Mouse (Mus musculus): ENCODE results near the gene Fryl. TPM values are rescaled to one million over a fixed set of nuclear protein-coding genes. Genes with fewer than 3 reads are reported as not detected.

Gene Fryl
- 33.4 TPM in 2 replicates for polyA plus RNA-seq (2015; fragmentation: Nextera tagmentation; extraction: Ambion mirVana)

- H3K9me3 ChIP-seq: no peaks in the 10 kb centered on the region
These were observed at the start of gene Fryl for GRCm38 (mm10) chr5:73256352-73257065. TSS of gene Fryl (minus strand) at chr5:73256619.

GRCm38 (mm10) chr5:73304507-73304906 lies 48.1 kb upstream of the Fryl start:
- Histone ChIP-seq H3K27ac (no peak overlapping the region), H3K4me2 (no peak overlapping the region), H3K4me3 (replicated peaks) (no peak overlapping the region), H3K36me3 (peaks cover 43% of the 10 kb centered on the region), H3K9me3 (no peaks in the 10 kb centered on the region), H3K9ac (no peak overlapping the region), H3K4me1 (no peaks in the 10 kb centered on the region), H3K27me3 (replicated peaks) (no peaks in the 10 kb centered on the region)
- WGBS: 82% methylated on average over 12 of the region's 12 CpGs
- no peak for ATAC-seq (ENCODE audit: insufficient read depth, low FRiP score, low read depth)

More at GRCm38 (mm10) chr5:73256352-73257065, at the start of gene Fryl:
- Histone ChIP-seq H3K27me3 (replicated peaks) (no peaks in the 10 kb centered on the region), H3K4me2 (peak within 1 kb of the TSS; percentile 68), H3K27ac (peak within 1 kb of the TSS; percentile 97), H3K4me1 (no peaks in the 10 kb centered on the region), H3K36me3 (no peaks in the 10 kb centered on the region), H3K9ac (peak within 1 kb of the TSS; percentile 88), H3K4me3 (replicated peaks) (peak within 1 kb of the TSS; percentile 99)
- WGBS: under 1% methylated on average over 44 of the region's 44 CpGs
- peak; percentile 99 for ATAC-seq (ENCODE audit: insufficient read depth, low FRiP score, low read depth)

- Histone ChIP-seq H3K27me3 (replicated peaks) (no peaks in the 10 kb centered on the region), H3K27ac (no peak overlapping the region), H3K4me1 (no peaks in the 10 kb centered on the region), H3K9ac (no peak overlapping the region), H3K9me3 (no peaks in the 10 kb centered on the region), H3K4me3 (replicated peaks) (no peak overlapping the region), H3K4me2 (no peak overlapping the region), H3K36me3 (peaks cover 36% of the 10 kb centered on the region)
- 83% methylated on average over 7 of the region's 7 CpGs for WGBS
- peak; percentile 43; the same call in 1 of the 2 replicates for ATAC-seq (ENCODE audit: insufficient read depth, low FRiP score, low read depth)
These were observed 45.3 kb upstream of the Fryl start for GRCm38 (mm10) chr5:73301601-73302307.

GRCm38 (mm10) chr5:73295916-73296315 lies 39.5 kb upstream of the Fryl start:
- no peaks in the 10 kb centered on the region for H3K27me3 ChIP-seq (replicated peaks)
- 88% methylated on average over 4 of the region's 4 CpGs for WGBS
- no peak overlapping the region for H3K4me3 ChIP-seq (replicated peaks)
- no peaks in the 10 kb centered on the region for H3K9me3 ChIP-seq
- peaks cover 8% of the 10 kb centered on the region for H3K4me1 ChIP-seq
- no peak overlapping the region for H3K9ac ChIP-seq
- no peak overlapping the region for H3K4me2 ChIP-seq
- ATAC-seq (ENCODE audit: insufficient read depth, low FRiP score, low read depth): no peak
- peaks cover 17% of the 10 kb centered on the region; the same call in 1 of the 2 replicates for H3K36me3 ChIP-seq
- H3K27ac ChIP-seq: no peak overlapping the region

GRCm38 (mm10) chr5:73295016-73295415 lies 38.6 kb upstream of the Fryl start:
- 95% methylated on average over 7 of the region's 7 CpGs for WGBS
- no peak overlapping the region for H3K9ac ChIP-seq
- H3K27ac ChIP-seq: no peak overlapping the region
- ATAC-seq (ENCODE audit: insufficient read depth, low FRiP score, low read depth): no peak
- H3K4me2 ChIP-seq: no peak overlapping the region; the same call in 1 of the 2 replicates
- H3K4me3 ChIP-seq (replicated peaks): no peak overlapping the region
- 0 out of 2 replicates have a peak, but pooled peaks cover 15% of the 10 kb centered on the region for H3K36me3 ChIP-seq
- H3K9me3 ChIP-seq: no peaks in the 10 kb centered on the region
- no peaks in the 10 kb centered on the region for H3K27me3 ChIP-seq (replicated peaks)
- H3K4me1 ChIP-seq: peaks cover 8% of the 10 kb centered on the region

- H3K27me3 ChIP-seq (replicated peaks): no peaks in the 10 kb centered on the region
- WGBS: 8% methylated on average over 8 of the region's 8 CpGs
- 0 out of 2 replicates have a peak overlapping the region, but pooled peaks have one; percentile 93 for H3K27ac ChIP-seq
- H3K9ac ChIP-seq: peak overlapping the region; percentile 98
- H3K4me2 ChIP-seq: peak overlapping the region; percentile 63
- H3K4me1 ChIP-seq: peaks cover 8% of the 10 kb centered on the region
- H3K9me3 ChIP-seq: no peaks in the 10 kb centered on the region
- H3K36me3 ChIP-seq: 0 out of 2 replicates have a peak, but pooled peaks cover 12% of the 10 kb centered on the region
- ATAC-seq (ENCODE audit: insufficient read depth, low FRiP score, low read depth): no peak
- peak overlapping the region; percentile 84 for H3K4me3 ChIP-seq (replicated peaks)
These were observed 37.0 kb upstream of the Fryl start for GRCm38 (mm10) chr5:73293458-73293827.

DNA sequence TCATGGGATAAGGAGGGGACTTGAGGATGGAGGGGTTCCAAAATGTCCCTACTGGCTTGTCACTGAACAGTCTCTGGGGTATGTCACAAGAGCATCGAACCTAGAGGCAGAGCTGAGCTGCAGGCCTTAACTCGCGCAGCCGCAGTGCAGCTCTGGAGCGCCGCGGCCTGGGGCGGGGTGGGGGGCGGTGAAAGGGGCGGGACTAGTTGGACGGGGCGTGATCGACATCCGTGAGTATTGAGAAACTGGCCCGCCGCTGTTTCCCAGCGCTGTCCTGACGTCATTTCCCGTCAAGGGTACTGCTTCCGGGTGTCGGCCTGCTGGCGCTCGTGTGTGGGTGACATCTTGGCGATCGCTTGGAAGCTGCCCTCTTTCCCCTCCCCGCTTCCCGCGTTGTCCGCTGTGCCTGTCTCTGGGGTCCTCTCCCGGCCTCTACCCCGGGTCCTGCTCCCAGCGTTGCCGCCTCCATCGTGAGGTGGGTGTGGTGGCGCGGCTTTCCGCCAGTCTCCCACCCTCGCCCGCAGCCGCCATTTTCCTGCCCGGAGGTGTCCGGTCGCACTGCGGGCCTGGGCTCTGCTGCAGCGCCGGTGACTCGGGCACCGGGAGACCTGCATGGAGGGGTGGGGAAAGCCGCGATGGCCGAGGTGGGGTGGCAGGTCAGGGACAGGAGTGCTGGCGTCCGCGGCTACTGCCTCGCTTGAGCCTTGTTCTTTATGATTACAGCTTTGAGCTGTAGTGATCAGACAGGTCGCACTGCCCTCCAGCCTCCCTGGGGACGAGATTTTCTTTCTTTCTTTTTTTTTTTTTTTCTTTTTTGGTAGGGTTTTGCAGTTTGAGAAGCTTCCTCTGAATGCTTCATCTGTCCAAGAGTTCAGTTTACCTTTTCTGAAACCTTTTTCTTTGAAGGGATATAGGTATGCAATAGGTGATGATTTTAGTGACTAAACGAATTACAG lies 36.4 kb upstream of the Fryl start, which contains the start of gene Ociad1:
TSS of gene Ociad1 (plus strand) at position 283 of the 956 bp plus-strand sequence.
- WGBS: under 1% methylated on average over 58 of the region's 58 CpGs
- peaks cover 8% of the 10 kb centered on the region for H3K4me1 ChIP-seq
- peak within 1 kb of the TSS; percentile 84 for H3K4me3 ChIP-seq (replicated peaks)
- H3K36me3 ChIP-seq: 0 out of 2 replicates have a peak, but pooled peaks cover 12% of the 10 kb centered on the region
- H3K9ac ChIP-seq: peak within 1 kb of the TSS; percentile 98
- H3K27me3 ChIP-seq (replicated peaks): no peaks in the 10 kb centered on the region
- H3K9me3 ChIP-seq: no peaks in the 10 kb centered on the region
- peak within 1 kb of the TSS; percentile 63 for H3K4me2 ChIP-seq
- peak; percentile 99 for ATAC-seq (ENCODE audit: insufficient read depth, low FRiP score, low read depth)
- peak within 1 kb of the TSS; percentile 93 for H3K27ac ChIP-seq

DNA sequence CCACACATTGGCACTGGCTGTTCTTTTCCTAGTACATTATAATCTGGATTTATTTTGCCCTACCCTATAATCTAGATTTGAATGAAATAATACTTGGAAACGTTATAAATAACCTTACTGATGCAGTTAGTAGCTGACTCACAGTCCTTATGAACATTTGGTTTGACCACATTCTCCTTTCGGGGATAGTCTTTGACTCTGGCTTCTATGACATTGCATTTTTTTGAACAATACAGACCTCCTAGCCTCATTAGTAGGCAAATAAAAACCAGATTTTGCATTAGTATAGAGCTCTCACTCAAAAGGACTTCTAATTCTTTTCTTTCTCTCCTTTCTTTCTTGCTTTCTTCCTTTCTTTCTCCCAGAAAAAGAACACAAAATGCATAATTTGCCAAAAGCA lies 33.5 kb upstream of the Fryl start:
- 59% methylated on average over 2 of the region's 2 CpGs for WGBS
- H3K4me1 ChIP-seq: peaks cover 4% of the 10 kb centered on the region
- H3K4me2 ChIP-seq: no peak overlapping the region

GRCm38 (mm10) chr5:73286603-73287002 lies 30.2 kb upstream of the Fryl start:
- no peaks in the 10 kb centered on the region for H3K36me3 ChIP-seq
- WGBS: 66% methylated on average over 5 of the region's 5 CpGs
- H3K27ac ChIP-seq: no peak overlapping the region
- no peaks in the 10 kb centered on the region for H3K4me1 ChIP-seq
- H3K9ac ChIP-seq: no peak overlapping the region
- H3K27me3 ChIP-seq (replicated peaks): no peaks in the 10 kb centered on the region
- H3K9me3 ChIP-seq: no peaks in the 10 kb centered on the region
- no peak for ATAC-seq (ENCODE audit: insufficient read depth, low FRiP score, low read depth)
- no peak overlapping the region for H3K4me2 ChIP-seq
- no peak overlapping the region for H3K4me3 ChIP-seq (replicated peaks)

More for the DNA sequence above, 33.5 kb upstream of the Fryl start:
- H3K27ac ChIP-seq: no peak overlapping the region
- H3K4me3 ChIP-seq (replicated peaks): no peak overlapping the region
- H3K36me3 ChIP-seq: 0 out of 2 replicates have a peak, but pooled peaks cover under 1% of the 10 kb centered on the region
- H3K27me3 ChIP-seq (replicated peaks): no peaks in the 10 kb centered on the region
- no peaks in the 10 kb centered on the region for H3K9me3 ChIP-seq
- no peak overlapping the region for H3K9ac ChIP-seq
- no peak for ATAC-seq (ENCODE audit: insufficient read depth, low FRiP score, low read depth)

- no peak overlapping the region for H3K4me2 ChIP-seq
- no peak for ATAC-seq (ENCODE audit: insufficient read depth, low FRiP score, low read depth)
- H3K36me3 ChIP-seq: no peaks in the 10 kb centered on the region
- 68% methylated on average over 3 of the region's 3 CpGs for WGBS
- no peaks in the 10 kb centered on the region for H3K9me3 ChIP-seq
- no peak overlapping the region for H3K9ac ChIP-seq
- no peak overlapping the region for H3K27ac ChIP-seq
- H3K4me1 ChIP-seq: 0 out of 2 replicates have a peak, but pooled peaks cover under 1% of the 10 kb centered on the region
- no peak overlapping the region for H3K4me3 ChIP-seq (replicated peaks)
- H3K27me3 ChIP-seq (replicated peaks): no peaks in the 10 kb centered on the region
These were observed 29.1 kb upstream of the Fryl start for GRCm38 (mm10) chr5:73285470-73285978.

DNA sequence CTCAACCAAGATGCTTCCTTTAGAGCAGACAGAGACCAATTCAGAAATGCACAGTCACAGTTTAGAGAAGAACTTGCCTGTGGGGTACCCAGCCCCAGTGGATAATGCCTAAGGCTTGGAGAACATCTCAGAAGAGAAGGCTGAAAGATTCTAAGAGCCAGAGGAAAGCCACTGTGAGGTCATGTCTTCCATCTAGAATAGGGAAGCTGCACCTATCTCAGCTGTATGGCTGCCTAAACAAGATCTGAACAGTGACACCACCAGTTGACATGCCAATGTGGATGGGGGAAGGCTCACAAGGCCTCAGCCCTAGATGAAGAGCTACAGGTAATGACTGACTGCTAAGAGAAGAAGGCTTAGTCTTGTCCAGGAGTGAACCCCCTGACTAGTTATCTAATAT lies 27.6 kb upstream of the Fryl start:
- Histone ChIP-seq H3K36me3 (no peaks in the 10 kb centered on the region), H3K4me3 (replicated peaks) (no peak overlapping the region), H3K27ac (no peak overlapping the region), H3K9me3 (no peaks in the 10 kb centered on the region), H3K4me1 (0 out of 2 replicates have a peak, but pooled peaks cover 2% of the 10 kb centered on the region), H3K4me2 (no peak overlapping the region), H3K9ac (no peak overlapping the region), H3K27me3 (replicated peaks) (no peaks in the 10 kb centered on the region)
- no peak for ATAC-seq (ENCODE audit: insufficient read depth, low FRiP score, low read depth)

Measured in stomach, embryonic 15.5 days (tissue).